Mouse (Mus musculus) lung, adult 2 months (tissue): ENCODE measurements at regions not wholly inside any gene's neighbourhood (a gene's known extent, or its start where the extent isn't known, plus 50 kb on each side); places are given as distances from the start of the nearest gene placed in this dataset.

Experiments used
- CTCF ChIP-seq: fragments of 200-500 bp; IDR thresholded peaks from 2 replicates; pipeline ENCODE4 v1.5.1; 2011; ENCODE audit warnings: mild to moderate bottlenecking, low read length, control low read depth; ENCODE audit not compliant: insufficient read depth
- POLR2A ChIP-seq: fragments of 200-500 bp; IDR thresholded peaks from 2 replicates; pipeline ENCODE4 v1.6.1; 2011; ENCODE audit warnings: low read depth, mild to moderate bottlenecking, control low read depth, low read length, borderline replicate concordance; ENCODE audit errors: extremely low read depth

DNA sequence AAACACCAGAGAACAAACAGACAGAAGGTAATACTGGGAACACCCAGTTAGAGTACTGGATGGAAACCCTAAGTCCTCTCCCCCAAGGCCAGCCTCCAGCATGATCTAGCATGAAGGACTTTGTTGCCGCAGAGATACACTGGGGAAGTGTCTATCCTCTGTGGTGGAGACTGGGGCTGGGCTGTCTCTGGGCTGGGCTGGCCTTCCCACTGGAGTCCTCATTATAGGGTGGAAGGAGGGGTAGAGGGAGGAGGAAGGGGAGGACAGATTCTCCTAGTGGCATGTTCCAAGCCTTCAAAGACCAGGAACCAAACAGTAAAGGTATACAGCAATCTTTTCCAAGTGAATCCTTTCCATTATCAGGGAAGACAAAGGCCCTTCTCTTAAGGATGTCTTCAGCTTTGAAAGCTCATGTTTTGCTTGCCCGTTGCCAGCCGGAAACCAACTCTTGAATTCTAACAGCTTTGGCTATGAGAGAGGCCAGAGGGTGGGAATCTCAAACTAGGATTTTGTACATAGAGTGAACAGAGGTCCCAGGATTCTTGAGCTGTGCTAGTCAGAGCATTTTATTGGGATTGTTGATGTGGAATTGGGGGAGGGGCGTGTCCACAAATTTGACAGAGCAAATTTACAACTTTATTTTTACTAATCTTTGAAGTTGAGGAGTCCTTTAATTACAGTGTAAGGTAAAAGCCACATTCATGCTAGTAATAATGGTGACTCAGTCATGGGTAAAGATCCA, 271.3 kb downstream of the Fzd1 start:
- no peak for TF ChIP-seq CTCF
- TF ChIP-seq POLR2A = no peak
